Mouse (Mus musculus) forebrain, embryonic 13.5 days (tissue): ENCODE data around the gene Ppp2r5c. TPM values are rescaled to one million over a fixed set of nuclear protein-coding genes. Genes with fewer than 3 reads are reported as not detected.

Experiments used
- ATAC-seq: fragments of 200-750 bp; cut with Nextera tagmentation; 2 replicates; pipeline ENCODE4 v1.8.0; 2017
- H3K27ac ChIP-seq: fragments of 300-500 bp; sonication (generic); 2 replicates; pipeline ENCODE4 v1.5.1; 2015; ENCODE audit warnings: inconsistent platforms, mild to moderate bottlenecking, moderate library complexity
- H3K27me3 ChIP-seq: fragments of 300-500 bp; sonication (generic); 2 replicates; pipeline ENCODE4 v1.6.1; 2015; ENCODE audit warnings: mild to moderate bottlenecking, inconsistent platforms
- H3K36me3 ChIP-seq: fragments of 300-500 bp; sonication (generic); 2 replicates; pipeline ENCODE4 v1.6.1; 2015; ENCODE audit warnings: mild to moderate bottlenecking, inconsistent platforms; ENCODE audit not compliant: poor library complexity, severe bottlenecking
- H3K4me1 ChIP-seq: fragments of 300-500 bp; sonication (generic); 2 replicates; pipeline ENCODE4 v1.6.1; 2015; ENCODE audit warnings: inconsistent platforms
- H3K4me2 ChIP-seq: fragments of 300-500 bp; sonication (generic); 2 replicates; pipeline ENCODE4 v1.6.1; 2015; ENCODE audit warnings: inconsistent platforms, mild to moderate bottlenecking, moderate library complexity
- H3K4me3 ChIP-seq: fragments of 300-500 bp; sonication (generic); 2 replicates; pipeline ENCODE4 v1.5.1; 2015; ENCODE audit warnings: mild to moderate bottlenecking, inconsistent platforms
- H3K9ac ChIP-seq: fragments of 300-500 bp; sonication (generic); 2 replicates; pipeline ENCODE4 v1.6.1; 2015; ENCODE audit warnings: mild to moderate bottlenecking, inconsistent platforms
- H3K9me3 ChIP-seq: fragments of 300-500 bp; sonication (generic); replicated peaks from 2 replicates; pipeline ENCODE4 v1.6.1; 2016; ENCODE audit warnings: inconsistent platforms
- WGBS: fragments of 180-500 bp; shearing (Covaris S2); methylation state at CpG from one replicate; pipeline ENCODE4 v1.1.7; 2015; 5-methylcytosine and 5-hydroxymethylcytosine counted together
- polyA plus RNA-seq: library from polyadenylated mRNA; unstranded; fragments of >200 nt; fragmentation: Nextera tagmentation; extraction: Ambion mirVana; gene quantifications from 2 replicates; pipeline ENCODE4 v1.2.1, GENCODE M21; 2015

Gene Ppp2r5c
- polyA plus RNA-seq, 1 experiment from 2014 or later = 138 TPM

- no peaks in the 10 kb centered on the region for H3K27me3 ChIP-seq
- ATAC-seq = no peak
- H3K4me1 ChIP-seq = no peaks in the 10 kb centered on the region
- WGBS = 95% methylated on average over 5 of the region's 5 CpGs
- no peaks in the 10 kb centered on the region for H3K36me3 ChIP-seq
- no peak overlapping the region for H3K9ac ChIP-seq
- H3K27ac ChIP-seq = no peak overlapping the region
- no peak overlapping the region for H3K4me3 ChIP-seq
- H3K9me3 ChIP-seq = no peaks in the 10 kb centered on the region
- no peak overlapping the region for H3K4me2 ChIP-seq
Observed at GRCm38 (mm10) chr12:110535361-110535760, 88.4 kb downstream of the Ppp2r5c start.

GRCm38 (mm10) chr12:110537751-110538150, 90.8 kb downstream of the Ppp2r5c start:
- Histone ChIP-seq H3K36me3 (no peaks in the 10 kb centered on the region), H3K4me2 (no peak overlapping the region), H3K27me3 (no peaks in the 10 kb centered on the region), H3K9me3 (no peaks in the 10 kb centered on the region), H3K27ac (no peak overlapping the region), H3K4me1 (no peaks in the 10 kb centered on the region), H3K4me3 (no peak overlapping the region), H3K9ac (no peak overlapping the region)
- no peak for ATAC-seq
- 90% methylated on average over 8 of the region's 8 CpGs for WGBS

GRCm38 (mm10) chr12:110539346-110539745, 92.4 kb downstream of the Ppp2r5c start:
- Histone ChIP-seq H3K27ac (no peak overlapping the region), H3K4me1 (no peaks in the 10 kb centered on the region), H3K36me3 (0 out of 2 replicates have a peak, but pooled peaks cover under 1% of the 10 kb centered on the region), H3K27me3 (no peaks in the 10 kb centered on the region), H3K9ac (no peak overlapping the region), H3K9me3 (no peaks in the 10 kb centered on the region), H3K4me3 (no peak overlapping the region), H3K4me2 (no peak overlapping the region)
- 94% methylated on average over 10 of the region's 10 CpGs for WGBS
- ATAC-seq = no peak

- WGBS = 85% methylated on average over 9 of the region's 9 CpGs
- Histone ChIP-seq H3K36me3 (0 out of 2 replicates have a peak, but pooled peaks cover 3% of the 10 kb centered on the region), H3K9me3 (no peaks in the 10 kb centered on the region), H3K27ac (no peak overlapping the region), H3K4me3 (no peak overlapping the region), H3K4me2 (no peak overlapping the region), H3K27me3 (no peaks in the 10 kb centered on the region), H3K9ac (no peak overlapping the region), H3K4me1 (no peaks in the 10 kb centered on the region)
- no peak for ATAC-seq
Observed at GRCm38 (mm10) chr12:110539798-110540197, 92.9 kb downstream of the Ppp2r5c start.

- Histone ChIP-seq H3K27ac (no peak overlapping the region), H3K9ac (no peak overlapping the region), H3K4me2 (no peak overlapping the region), H3K9me3 (no peaks in the 10 kb centered on the region), H3K4me3 (no peak overlapping the region), H3K36me3 (0 out of 2 replicates have a peak, but pooled peaks cover 3% of the 10 kb centered on the region), H3K4me1 (no peaks in the 10 kb centered on the region), H3K27me3 (no peaks in the 10 kb centered on the region)
- WGBS = 93% methylated on average over 8 of the region's 8 CpGs
- ATAC-seq = no peak
Observed at GRCm38 (mm10) chr12:110540273-110540672, 93.4 kb downstream of the Ppp2r5c start.

GRCm38 (mm10) chr12:110541001-110541400, 94.1 kb downstream of the Ppp2r5c start:
- no peak for ATAC-seq
- H3K9me3 ChIP-seq = no peaks in the 10 kb centered on the region
- 82% methylated on average over 8 of the region's 8 CpGs for whole genome bisulfite sequencing
- no peak overlapping the region for H3K4me2 ChIP-seq
- no peak overlapping the region for H3K4me3 ChIP-seq
- no peak overlapping the region for H3K9ac ChIP-seq
- no peaks in the 10 kb centered on the region for H3K4me1 ChIP-seq
- H3K27ac ChIP-seq = no peak overlapping the region
- H3K36me3 ChIP-seq = peaks cover 9% of the 10 kb centered on the region
- no peaks in the 10 kb centered on the region for H3K27me3 ChIP-seq

- 73% methylated on average over 5 of the region's 5 CpGs for WGBS
- H3K27me3 ChIP-seq = no peaks in the 10 kb centered on the region
- no peaks in the 10 kb centered on the region for H3K9me3 ChIP-seq
- no peak for ATAC-seq
- H3K36me3 ChIP-seq = peaks cover 14% of the 10 kb centered on the region
- H3K27ac ChIP-seq = no peak overlapping the region
- H3K4me3 ChIP-seq = no peak overlapping the region
- H3K4me2 ChIP-seq = no peak overlapping the region
- H3K4me1 ChIP-seq = no peaks in the 10 kb centered on the region
- H3K9ac ChIP-seq = no peak overlapping the region
Observed at GRCm38 (mm10) chr12:110541528-110541927, 94.6 kb downstream of the Ppp2r5c start.

GRCm38 (mm10) chr12:110545040-110545701, 98.3 kb downstream of the Ppp2r5c start:
- no peaks in the 10 kb centered on the region for H3K27me3 ChIP-seq

GRCm38 (mm10) chr12:110547573-110547972, 100.7 kb downstream of the Ppp2r5c start:
- Histone ChIP-seq H3K4me1 (no peaks in the 10 kb centered on the region), H3K9ac (no peak overlapping the region), H3K27me3 (no peaks in the 10 kb centered on the region), H3K36me3 (peaks cover 64% of the 10 kb centered on the region), H3K4me2 (no peak overlapping the region), H3K4me3 (no peak overlapping the region), H3K9me3 (no peaks in the 10 kb centered on the region), H3K27ac (no peak overlapping the region)
- 92% methylated on average over 12 of the region's 12 CpGs for WGBS
- no peak for ATAC-seq

More at GRCm38 (mm10) chr12:110545040-110545701, 98.3 kb downstream of the Ppp2r5c start:
- 89% methylated on average over 4 of the region's 4 CpGs for WGBS
- Histone ChIP-seq H3K9ac (no peak overlapping the region), H3K36me3 (peaks cover 43% of the 10 kb centered on the region), H3K4me3 (no peak overlapping the region), H3K4me2 (no peak overlapping the region), H3K9me3 (no peaks in the 10 kb centered on the region), H3K4me1 (no peaks in the 10 kb centered on the region), H3K27ac (no peak overlapping the region)
- no peak for ATAC-seq

- H3K27ac ChIP-seq = no peak overlapping the region
- H3K9me3 ChIP-seq = no peaks in the 10 kb centered on the region
- H3K4me2 ChIP-seq = no peak overlapping the region
- no peak overlapping the region for H3K9ac ChIP-seq
- H3K4me3 ChIP-seq = no peak overlapping the region
- no peaks in the 10 kb centered on the region for H3K27me3 ChIP-seq
- H3K4me1 ChIP-seq = no peaks in the 10 kb centered on the region
- peaks cover 82% of the 10 kb centered on the region for H3K36me3 ChIP-seq
- no peak for ATAC-seq
- WGBS = 90% methylated on average over 7 of the region's 7 CpGs
Observed at GRCm38 (mm10) chr12:110549437-110550112, 102.7 kb downstream of the Ppp2r5c start.

GRCm38 (mm10) chr12:110550364-110550763, 103.4 kb downstream of the Ppp2r5c start:
- Histone ChIP-seq H3K27ac (no peak overlapping the region), H3K36me3 (peaks cover 89% of the 10 kb centered on the region), H3K9me3 (no peaks in the 10 kb centered on the region), H3K9ac (no peak overlapping the region), H3K4me2 (no peak overlapping the region), H3K27me3 (no peaks in the 10 kb centered on the region), H3K4me3 (no peak overlapping the region), H3K4me1 (no peaks in the 10 kb centered on the region)
- 96% methylated on average over 15 of the region's 15 CpGs for WGBS
- no peak for ATAC-seq

GRCm38 (mm10) chr12:110552113-110552512, 105.2 kb downstream of the Ppp2r5c start:
- no peak for ATAC-seq
- Histone ChIP-seq H3K4me1 (no peaks in the 10 kb centered on the region), H3K9ac (no peak overlapping the region), H3K9me3 (no peaks in the 10 kb centered on the region), H3K27me3 (no peaks in the 10 kb centered on the region), H3K27ac (no peak overlapping the region), H3K4me2 (no peak overlapping the region), H3K36me3 (peaks cover 90% of the 10 kb centered on the region), H3K4me3 (no peak overlapping the region)
- WGBS = 75% methylated on average over 13 of the region's 13 CpGs
